Mouse (Mus musculus): Measurements from ENCODE around the gene Nfkb2.
A peak's percentile ranks its signal among the peaks of the same experiment; 100 is the strongest.

Gene Nfkb2

DNA sequence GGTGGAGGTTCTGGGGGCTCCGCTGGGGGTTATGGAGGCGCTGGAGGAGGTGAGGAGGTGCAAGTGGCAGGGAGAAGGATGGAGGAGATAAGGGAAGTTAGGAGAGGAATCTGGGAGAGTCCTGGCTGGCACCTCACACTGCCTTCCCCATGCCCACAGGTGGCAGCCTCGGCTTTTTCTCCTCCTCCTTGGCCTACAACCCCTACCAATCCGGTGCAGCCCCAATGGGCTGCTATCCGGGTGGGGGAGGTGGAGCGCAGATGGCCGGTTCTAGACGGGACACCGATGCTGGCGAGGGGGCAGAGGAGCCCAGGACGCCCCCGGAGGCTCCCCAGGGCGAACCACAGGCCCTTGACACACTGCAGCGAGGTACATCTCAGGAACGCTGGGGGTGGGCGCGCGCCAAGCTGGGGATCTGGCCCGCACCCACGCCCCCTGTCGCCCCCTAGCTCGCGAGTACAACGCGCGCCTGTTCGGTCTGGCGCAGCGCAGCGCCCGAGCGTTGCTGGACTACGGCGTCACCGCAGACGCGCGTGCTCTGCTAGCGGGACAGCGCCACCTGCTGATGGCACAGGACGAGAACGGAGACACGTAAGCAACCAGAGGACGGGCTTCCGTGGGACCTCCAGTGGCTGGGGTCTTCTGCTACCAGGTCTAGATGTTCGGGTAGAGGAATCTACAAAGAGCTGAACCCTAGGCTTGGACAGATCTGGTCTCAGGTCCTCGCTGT lies 4.8 kb downstream of the Nfkb2 start:
- DNase-seq (ENCODE audit: low read depth): no peak

DNA sequence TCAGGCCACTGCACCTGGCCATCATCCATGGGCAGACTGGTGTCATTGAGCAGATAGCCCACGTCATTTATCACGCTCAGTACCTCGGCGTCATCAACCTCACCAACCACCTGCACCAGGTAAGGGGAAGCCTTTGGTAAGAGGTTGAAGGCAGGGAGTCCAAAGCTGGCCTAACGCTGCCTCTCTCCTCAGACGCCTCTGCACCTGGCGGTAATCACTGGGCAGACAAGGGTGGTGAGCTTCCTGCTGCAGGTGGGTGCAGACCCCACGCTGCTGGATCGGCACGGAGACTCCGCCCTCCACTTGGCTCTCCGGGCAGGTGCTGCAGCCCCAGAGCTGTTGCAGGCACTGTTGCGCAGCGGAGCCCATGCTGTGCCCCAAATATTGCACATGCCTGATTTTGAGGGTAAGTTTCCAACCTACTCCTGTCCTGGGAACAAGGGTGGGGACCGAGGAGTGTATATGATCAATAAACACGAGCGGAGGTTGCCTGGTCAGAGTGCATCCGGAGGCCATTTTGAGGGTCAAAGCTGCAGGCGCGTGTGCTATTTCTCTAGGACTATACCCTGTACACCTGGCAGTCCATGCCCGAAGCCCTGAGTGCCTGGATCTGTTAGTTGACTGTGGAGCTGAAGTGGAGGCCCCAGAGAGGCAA lies 5.7 kb downstream of the Nfkb2 start:
- no peak for DNase-seq (ENCODE audit: low read depth)

DNA sequence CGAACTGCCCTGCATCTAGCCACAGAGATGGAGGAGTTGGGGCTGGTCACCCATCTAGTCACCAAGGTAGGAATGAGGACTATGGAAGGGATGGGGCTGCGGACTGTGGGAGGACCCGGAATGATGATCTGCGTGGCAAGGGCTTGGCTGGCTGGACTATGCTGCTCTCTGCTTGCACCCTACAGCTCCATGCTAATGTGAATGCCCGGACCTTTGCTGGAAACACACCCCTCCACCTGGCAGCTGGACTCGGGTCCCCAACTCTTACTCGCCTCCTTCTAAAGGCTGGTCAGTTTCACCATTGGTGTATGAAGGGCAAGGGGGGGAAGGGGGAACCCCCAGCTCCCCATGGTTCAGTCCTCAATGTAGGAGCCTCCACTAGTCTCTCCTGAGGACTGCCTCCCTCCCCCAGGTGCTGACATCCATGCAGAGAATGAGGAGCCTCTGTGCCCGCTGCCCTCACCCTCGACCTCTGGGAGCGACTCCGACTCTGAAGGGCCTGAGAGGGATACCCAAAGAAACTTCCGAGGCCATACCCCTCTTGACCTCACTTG lies 6.3 kb downstream of the Nfkb2 start:
- DNase-seq (ENCODE audit: low read depth): no peak

DNA sequence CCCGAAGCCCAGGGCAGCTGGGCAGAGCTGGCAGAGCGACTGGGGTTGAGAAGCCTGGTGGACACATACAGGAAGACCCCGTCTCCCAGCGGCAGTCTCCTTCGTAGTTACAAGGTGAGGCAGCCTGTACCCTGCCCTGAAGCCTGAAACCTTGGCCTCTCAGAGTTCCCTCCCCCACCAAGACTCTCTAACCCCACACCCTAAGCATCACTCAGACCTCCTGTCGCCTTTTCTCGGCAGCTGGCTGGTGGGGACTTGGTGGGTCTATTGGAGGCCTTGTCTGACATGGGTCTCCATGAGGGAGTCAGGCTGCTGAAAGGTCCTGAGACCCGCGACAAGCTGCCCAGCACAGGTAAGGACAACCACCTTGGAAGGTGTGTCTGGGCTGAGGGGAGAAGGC lies 7.2 kb downstream of the Nfkb2 start:
- DNase-seq (ENCODE audit: low read depth): no peak

DNA sequence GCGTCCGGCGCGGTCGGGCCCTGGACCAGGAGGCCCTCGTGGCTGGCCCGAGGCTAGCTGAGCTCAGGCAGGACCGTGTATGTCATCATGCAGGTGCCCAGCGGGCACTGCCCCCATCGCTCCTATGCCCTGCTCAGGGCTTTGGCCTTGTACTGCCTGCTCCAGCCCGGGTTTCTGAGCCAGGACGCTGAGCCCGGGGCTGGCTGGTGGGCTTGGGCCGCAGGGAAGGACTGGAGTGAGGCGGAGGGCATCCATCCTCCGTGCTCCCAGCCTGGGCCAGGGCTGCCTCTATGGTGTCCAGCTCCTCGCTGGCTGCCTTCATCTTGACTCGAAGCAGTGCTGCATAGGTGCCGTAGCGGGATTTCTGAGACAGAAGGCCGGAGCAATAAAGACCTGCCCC lies 8.4 kb downstream of the Nfkb2 start:
- no peak for DNase-seq (ENCODE audit: low read depth)

DNA sequence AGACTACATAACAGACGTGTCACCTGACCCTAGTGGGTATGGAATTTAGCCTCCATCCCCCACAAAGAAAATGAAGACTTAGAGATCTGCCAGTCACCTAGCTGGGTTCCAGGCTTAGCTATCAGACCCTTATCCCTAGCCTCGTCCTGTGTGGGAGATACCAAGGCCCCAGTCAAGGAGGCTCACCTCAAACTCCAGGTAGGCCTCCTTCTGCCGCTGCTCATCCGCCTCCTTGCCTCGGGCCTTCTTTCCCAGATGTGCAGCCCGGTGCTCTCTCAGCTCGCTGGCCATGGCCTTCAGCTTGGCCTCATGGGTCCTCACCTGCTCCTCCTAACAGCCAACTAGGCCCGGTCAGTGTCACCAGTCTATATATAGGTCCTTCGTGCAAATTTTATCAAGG lies 9.0 kb downstream of the Nfkb2 start:
- DNase-seq (ENCODE audit: low read depth): no peak

DNA sequence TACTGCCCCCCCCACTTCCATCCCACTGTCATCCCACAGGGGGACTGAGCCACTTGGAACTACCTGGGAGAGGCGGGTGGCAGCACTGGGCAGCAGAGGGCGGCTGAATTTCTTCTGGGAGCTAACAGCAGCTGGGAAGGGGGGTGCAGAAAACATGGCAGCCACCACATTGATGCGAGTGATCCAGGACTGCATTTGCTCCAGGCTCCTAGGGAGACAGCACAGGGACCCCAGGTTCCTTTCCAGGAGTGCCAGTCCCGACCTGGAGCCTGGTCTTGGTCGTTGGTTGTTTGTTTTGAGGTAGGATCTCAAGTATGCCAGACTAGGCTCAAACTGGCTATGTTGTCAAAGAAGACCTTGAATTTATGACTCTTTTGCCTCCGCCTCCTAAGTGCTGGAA lies 9.5 kb downstream of the Nfkb2 start:
- no peak for DNase-seq (ENCODE audit: low read depth)

DNA sequence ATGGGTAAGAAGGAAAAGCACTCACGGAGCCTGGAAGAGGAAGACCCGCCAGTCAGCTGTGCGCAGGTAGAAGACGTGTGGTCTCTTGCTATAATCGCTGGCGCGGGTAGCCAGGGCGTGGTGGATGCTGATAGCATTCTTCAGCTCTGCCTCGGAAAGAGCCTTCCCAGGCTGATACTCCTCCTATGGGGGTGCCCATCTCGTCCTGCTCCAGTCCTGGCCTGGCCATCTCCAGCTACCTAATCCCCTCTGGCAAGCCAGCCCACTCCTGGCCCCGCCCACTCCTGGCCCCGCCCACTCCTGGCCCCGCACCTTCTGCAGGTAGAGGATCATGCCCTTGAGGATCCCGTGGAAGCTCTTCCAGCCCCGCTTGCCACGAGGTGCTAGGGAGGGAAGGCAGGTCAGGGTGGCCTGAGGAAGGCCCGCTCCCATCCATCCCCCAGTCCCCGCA lies 10.1 kb downstream of the Nfkb2 start:
- DNase-seq (ENCODE audit: low read depth): no peak

DNA sequence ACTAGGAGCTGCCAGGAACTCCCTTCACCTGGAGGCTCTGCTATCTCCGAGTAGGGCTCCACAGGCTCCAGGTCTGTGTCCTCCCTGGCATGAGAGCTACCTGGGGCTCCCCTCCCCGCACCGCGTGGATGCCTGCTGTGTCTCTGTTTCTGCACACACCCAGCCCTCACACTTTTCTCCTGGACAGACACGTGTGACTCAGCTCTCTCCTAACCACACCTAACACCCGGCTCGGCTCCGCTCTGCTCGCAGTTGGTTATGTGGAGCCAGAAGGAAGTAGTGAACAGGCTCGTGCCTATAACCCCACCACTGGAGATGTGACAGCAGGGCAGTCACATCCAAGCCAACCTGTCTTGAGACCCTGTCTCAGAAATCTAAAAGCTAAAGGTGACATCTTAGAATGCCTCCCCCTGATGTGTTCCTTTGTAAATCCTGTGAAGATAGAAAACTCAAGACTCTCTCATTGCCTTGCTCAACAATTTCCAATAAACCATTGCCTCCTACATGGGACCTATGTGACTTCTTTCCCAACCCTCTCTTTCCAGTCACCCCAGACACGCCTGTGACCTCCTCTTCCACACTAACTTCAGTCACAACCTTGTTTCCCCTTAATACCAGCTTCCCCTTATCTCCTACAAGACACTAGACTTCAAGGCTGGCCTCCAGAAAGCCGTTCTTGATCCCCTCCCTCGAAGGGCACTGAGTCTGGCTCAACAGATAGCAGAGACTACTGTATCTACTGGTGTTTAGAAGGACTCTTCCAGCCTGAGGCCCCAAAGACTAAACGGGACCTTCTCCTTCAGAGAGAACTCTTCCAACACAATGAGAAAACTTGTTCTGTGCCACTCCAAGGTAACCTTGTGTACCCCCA lies 11.0 kb downstream of the Nfkb2 start:
- peak; percentile 57 for DNase-seq (ENCODE audit: low read depth)

DNA sequence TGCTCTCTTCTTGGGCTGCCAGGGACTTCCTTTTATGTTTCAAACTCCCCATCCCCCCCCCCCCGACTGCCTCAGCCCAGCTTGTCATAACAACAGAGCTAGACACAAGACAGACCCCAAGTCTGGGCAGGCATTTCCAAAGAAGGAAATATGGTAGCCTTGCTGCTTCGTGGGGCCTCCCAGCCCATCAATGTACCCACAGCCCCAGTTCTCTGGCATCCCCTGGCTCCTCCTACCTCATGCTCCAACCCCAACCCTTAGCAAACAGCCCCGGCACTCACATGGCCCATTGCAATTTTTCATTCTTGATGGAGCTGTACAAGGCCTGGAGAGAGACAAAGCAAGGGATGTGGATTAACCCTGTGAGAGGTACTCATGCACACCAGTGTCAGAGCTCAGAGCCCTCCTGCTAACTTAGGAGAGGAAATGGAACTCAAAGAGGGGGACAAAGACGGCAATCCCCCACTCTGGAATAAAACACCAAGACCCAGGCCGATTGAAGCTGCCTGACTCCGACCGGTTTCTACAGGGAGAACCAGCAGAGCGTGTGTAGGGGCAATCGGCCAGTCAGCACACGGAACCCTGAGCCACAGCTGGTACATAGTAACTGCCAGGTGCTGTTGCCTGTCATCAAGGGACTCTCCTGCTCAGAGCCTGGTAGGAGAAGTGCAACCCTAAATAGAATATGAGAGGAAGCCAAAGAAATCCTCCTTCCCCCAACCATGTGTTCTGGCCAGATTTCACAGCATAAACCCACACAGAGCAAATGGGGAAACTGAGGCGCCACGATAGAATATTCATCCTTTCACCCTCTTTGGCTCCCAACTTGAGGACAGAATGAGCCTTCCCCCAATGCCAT lies 11.9 kb downstream of the Nfkb2 start:
- DNase-seq (ENCODE audit: low read depth): no peak

DNA sequence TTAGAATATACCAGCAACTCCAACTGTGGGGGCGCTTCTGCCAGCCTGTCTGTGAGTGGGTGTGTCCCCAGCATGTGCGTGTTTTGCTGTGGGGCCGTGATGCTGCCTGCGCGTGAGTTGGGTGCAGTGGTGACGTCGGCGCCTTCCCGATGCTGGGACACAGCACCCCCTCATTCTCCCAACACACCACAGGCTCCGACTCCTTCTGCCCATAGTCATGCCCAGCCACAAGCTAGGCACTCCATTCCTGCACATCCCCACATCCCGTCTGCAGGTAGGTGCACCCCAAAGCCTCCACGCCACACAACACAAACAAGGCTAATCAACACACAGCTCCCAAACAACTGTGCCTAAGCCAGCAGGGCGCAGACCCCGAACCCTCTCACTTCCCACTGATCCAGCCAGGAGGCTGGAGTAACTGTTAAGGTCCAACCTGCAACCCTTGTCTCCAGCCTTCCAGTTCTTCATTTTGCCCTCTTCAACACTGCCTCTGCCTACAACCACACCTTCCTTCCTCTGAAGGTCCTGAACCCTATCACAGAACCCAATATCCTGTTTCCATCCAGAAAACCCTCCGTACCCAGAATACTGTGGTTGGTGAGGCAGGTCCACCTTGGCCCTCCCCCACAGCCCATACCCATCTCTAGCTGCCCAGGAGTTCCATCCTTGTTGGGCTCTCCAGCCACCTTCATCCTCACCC lies 12.9 kb downstream of the Nfkb2 start:
- no peak for DNase-seq (ENCODE audit: low read depth)

DNA sequence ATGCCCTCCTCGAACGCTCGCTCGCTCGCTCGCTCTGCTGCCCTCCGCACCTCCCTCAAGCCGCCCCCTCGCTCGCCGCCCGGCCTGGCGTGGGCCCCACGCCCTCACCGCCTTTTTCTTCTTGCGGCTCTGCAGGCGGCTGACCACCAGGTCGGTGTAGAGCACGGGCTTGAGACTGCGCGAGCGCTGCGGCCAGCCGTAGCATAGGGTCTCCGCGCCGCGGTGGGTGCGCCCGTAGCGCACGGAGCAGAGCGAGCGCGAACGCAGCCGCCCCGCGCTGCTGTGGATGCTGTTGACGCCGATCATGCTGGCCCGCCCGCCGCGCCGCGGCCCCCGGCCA lies 13.4 kb downstream of the Nfkb2 start:
- DNase-seq (ENCODE audit: low read depth): no peak

DNA sequence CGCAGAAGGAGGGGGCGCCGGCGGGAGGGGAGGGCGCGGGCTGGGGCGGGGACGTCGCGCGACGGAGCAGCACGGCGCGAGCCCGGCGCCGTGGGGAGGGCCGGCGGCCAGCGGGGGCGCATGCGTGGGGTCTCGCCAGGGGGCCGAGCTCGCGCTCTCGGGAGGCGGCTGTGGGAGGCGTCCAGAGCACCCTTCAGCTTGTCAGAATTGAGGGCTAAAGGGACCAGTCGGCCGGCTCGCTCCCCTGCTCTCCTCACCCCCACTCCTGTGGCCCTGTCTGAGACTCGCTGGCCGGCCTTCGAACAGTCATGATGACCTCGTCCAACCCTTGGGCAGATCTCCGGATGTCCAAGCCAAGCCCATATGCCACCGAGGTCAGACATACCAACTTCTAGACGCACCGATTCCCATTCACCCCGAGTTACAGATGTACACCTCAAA lies 13.9 kb downstream of the Nfkb2 start:
- DNase-seq (ENCODE audit: low read depth): no peak

DNA sequence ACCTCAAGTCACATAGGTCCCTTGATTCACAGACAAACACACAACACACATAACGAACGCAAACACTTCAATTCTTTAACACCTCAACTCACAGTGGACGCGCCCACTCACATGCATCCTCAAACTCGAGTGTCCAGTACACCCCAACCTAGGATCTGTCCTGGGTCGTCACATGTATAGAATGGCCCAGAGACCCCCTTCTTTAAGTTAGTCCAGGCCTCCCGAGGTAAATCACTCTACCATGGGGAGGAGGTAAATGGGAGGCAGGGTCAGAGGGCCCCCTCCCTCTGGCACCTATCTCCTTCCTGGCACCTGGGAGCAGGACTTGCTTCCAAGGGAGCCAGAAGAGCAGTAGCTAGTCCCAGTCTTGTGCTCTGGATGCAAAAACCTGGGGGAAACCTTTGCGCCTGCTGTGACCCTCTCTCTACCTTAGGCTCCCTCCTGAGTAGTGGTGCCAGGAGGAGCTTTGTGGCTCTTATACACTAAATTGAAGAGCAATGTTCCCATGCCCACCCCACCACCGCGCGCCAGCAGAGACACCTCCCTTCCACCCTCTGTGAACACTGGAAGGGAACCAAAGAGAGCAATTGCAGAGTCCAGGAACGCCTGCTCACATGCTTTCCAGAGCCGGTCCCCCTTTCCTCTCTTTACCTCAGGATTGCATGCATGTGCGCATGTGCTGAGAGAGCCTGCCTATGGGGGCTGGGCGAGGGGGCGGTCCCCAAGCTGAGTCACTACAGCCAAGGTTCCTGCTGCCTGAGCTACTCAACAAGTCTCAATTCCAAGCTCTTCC lies 14.7 kb downstream of the Nfkb2 start:
- peak; percentile 69 for DNase-seq (ENCODE audit: low read depth)

DNA sequence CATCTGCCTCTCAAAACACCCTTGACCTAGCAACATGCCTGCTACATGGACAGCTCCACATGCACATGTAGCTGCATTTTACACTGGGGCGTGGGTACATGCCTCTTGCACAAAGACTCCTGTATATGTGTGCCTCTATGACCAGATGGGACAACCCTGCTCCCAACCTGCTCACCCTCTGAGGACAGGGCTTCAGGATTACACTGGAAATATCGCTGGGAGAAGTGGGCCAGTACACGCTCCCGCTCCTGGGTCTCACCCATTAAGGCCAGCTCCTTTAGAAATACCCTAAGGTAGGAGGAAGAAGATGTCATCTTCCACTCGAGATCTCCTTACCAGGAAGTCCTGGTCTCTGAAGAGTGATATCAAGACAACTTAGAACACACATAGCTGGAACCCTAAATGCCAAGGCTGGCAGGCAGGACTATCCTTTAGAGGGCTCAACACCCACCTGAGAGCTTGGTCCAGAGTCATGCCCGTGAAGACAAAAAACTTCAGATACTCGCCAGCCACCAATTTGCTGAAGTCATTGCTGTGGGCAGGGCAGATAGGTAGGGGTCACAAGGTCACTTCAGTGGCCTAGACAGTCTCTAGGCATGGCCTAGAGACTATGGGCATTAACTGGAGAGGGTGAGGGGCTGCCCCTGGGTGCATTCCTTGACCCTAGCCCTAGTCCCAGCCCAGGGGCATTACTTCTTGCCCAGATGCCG lies 16.1 kb downstream of the Nfkb2 start:
- DNase-seq (ENCODE audit: low read depth): no peak

DNA sequence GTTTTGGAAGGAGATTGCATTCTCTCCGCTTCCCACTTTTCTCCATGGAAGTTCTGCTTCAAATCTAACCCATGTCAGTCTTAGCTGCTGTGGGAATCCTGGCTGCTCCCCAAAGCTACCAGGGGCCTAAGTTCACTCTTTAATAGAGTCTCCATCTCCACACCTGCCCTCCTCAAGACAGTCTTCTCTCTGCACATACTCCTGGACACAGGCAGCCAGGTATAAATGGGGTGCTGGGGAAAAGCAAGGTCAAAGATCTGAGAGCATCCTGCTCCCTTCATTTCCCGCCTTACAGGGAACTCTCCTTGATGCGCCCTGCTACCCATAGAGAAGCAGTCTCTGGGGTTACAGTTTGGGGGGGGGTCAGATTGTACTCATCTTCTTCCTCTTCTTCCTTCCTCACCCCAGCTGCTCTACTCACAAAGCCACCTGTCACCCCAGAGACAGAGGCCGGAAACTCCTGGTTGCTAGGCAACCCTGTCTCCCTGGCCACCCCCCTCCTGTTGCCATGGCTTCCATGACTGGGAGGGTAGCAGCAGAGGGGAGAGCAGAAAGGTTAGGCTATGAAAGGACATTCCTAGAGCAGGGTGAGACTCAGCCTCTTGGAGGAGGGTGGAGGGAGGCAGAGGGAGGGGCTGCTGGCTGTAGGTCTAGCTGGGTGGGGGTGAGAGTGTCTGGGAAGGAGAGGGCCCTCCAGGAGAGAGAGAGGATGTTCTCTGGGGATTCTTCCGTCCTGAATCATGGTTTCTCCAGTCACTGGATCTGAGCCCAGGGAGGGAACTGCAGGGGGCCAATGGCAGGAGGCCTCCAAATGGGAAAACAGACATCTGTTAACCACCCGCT lies 17.2 kb downstream of the Nfkb2 start:
- no peak for DNase-seq (ENCODE audit: low read depth)

DNA sequence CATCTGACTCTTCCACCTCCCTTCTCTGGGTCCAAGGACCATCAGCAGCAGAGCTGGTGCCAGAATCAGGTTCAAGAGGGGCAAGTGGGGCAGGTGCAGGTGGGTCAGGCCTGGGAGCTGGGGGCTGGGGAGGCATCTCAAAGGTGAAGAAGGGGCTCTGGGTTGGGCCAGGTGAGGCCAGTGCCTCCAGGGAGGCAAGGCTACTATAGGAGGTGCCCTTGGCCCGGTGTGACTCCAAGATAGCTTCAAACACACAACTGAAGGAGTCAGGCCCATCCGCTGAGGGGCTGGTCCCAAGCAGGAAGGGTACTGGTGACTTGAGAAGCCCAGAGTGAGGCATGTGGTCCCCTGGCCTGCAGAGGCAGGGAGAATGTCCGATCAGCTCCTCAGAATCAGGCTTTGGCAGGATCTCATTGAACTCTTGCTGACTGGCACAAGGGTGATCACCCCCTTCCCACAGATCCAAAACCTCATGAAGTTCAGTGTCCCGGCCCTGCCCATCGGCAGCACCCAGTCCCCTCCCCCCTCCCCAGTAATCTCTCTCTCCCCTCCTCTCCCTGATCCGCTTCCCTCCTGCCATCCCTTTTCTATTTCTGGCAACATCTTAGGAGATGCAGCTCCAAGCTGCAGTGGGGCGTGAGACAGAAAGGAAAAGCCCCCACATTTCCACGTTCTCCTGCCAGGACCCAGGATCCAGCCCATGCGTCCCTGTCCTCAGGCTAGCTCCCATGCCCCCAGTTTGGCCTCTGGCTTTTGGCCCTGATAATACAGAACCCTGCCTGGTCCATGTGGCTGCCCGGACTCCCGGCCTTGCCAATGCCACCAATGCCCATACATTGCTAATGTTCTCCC lies 18.2 kb downstream of the Nfkb2 start:
- no peak for DNase-seq (ENCODE audit: low read depth)

Measured in 416B (cell line).